Mouse (Mus musculus) heart, adult 9 months (tissue): ENCODE measurements around the gene E330017A01Rik.
A peak's percentile ranks its signal among the peaks of the same experiment; 100 is the strongest.
"Not testable (repeated sequence)": the region's sequence is repeated elsewhere in the genome, so short reads cannot be mapped to it uniquely, and the experiment has no call there.

Source experiments
- DNase-seq, 2 experiments: peaks; one replicate each; pipeline ENCODE4 v3.0.0; 2022; ENCODE audit warnings: low spot score in 2 of 2

E330017A01Rik gene

DNA sequence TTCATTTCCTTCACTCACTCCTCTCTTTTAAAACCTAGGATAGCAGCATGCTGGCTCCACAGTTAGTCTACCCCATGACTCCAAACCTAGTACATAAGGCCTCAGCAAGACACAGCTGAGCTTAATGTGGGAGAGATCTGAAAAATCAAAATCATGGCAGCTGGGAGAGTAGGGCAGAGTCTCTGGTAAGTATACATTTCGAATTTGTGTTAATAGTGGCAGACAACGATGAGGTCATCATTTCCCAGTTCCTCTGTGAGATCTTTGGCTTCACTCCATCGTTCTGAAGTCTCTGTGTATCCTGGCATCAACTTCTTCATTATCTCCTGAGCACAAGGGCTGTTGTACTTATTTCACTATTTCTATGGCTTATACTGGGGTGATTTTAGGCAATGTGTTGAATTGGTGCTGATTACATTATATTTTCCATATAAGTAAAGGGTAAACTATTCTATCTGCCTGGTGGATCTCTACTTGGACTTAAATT is at the start of gene E330017A01Rik:
Gene E330017A01Rik (minus strand): TSS at position 51 of the 487 bp plus-strand sequence.
- no peak for DNase-seq

DNA sequence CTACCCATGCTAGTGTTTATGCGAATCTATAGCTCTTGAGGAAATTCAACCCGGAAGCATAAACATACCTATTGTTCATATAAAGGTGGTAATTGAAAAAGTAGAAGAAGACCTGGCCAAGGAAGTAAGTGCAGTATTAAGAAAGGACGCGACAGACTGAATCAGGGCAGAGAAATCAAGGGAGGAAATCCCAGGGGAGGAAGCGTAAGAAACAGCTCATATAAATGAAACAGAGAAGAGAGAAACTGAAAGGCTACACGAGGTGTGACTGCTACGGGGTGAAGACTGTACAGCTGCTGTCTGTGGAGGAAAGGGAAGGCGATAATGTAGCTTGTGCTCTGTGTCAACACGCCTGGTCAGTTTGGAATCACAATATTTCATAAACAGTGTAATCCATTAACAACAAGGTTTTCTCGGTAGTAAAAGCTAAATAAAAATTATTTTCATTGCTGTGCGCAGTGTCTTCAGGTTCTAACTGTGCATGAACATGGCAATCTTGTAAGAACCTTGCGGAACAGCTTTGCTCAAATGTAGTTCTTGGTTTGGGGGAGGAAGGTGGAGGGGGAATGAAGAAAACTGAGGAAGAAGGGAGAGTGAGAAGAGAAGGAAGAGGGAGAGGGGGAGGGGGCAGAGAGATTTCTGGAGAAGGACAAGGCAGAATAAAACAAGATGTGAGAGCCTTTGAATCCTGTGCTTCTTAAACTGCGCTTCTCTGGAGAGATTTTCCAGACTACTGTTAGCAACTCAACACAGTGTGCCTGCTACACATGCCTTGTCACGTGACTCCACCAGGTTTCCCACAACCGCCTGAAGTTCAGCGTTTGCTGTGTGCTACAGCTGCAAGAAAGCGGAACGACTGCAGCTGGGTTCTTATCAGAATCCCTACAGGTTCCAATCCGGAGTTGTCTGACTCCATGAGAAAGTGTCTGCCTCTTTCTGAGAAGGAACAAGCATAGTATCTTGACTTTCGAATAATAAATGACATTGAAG is 47.3 kb upstream of the E330017A01Rik start:
- DNase-seq = peak; percentile 29 to 40

DNA sequence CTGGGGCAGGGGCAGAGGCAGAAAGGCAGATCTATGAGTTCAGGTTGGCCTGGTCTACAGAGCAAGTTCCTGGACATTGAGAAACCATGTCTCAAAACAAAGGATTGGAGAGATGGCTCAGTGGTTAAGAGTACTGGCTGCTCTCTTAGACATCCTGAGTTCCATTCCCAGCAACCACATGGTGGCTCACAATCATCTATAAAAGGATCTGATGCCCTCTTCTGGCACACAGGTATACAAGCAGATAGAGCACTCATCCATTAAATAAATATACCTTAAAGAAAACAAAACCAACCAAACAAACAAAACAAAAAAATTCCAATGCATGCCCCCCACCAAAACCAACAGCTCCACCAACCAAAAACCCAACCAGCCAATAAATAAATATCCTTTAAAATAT is 46.0 kb upstream of the E330017A01Rik start:
- DNase-seq = no peak

DNA sequence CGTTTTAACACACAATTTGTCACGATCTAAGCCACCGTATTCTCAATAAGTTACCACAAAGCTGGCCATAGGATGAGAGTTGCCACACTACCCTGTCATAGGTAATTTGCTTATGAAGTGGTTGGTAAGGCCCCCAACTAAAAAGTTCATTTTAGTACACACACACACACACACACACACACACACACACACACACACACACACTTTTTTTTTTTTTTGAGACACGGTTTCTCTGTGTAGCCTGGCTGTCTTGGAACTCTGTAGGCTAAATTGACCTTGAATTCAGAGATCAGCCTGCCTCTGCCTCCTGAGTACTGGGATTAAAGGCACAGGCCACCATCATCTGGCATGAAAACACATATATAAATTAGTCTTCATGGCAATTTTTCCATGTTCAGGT is 45.4 kb upstream of the E330017A01Rik start:
- DNase-seq = no peak

DNA sequence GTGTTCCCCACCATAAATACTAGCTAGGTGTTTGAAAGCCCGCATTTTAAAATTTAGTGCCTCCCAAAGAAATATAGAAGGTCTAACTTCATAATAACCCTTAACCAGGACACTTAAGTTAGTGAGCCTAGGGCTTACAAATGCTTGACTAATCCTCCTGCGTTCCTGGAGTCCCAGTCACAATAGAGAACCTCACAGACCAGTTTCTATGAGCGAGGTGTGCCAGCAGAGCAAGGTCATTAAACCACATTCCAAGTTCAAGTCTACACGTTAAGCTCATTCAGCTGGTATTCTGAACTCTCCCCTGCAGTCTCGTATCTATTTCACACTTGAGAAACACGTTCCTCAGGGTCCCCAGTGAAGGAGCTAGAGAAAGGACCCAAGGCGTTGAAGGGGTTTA is 44.3 kb upstream of the E330017A01Rik start:
- DNase-seq = no peak

DNA sequence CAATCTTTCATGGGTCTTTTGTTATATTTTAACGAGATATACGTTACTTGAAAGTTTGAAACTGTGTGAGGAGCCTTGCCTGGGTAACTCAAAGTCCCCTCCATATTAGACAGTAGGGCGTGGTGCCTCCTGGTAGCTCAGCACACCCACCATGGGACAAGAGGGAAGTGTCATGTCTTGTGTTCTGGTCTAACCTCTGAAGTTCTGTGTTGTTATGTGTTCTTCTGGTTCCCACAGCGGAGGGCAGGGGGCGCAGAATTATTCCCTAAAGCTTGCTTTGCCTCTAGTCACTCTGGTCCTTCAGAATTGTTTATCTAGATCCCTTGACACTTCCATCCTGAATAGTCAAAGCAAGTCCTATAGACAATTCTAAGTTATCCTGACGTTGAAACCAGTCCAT is 43.5 kb upstream of the E330017A01Rik start:
- DNase-seq = no peak

DNA sequence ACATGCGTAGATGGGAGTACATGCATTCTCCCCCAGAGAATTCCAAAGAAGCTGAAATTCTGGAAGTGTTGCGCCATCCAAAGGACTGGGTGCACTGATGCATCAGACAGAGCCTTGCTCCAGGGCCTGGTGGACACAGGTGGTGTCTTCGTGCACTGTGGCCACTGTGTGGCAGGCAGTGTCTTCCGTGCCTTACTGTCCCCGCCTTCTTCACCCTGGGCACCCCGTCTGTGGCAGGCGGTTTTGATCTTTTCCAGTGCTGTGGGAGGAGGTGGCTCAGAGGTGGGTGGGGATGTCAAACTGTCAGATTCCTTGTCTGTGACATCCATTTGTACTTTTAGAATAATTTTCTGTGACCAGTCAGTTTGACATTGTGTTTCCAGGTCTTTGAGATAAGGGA is 40.1 kb upstream of the E330017A01Rik start:
- no peak for DNase-seq

DNA sequence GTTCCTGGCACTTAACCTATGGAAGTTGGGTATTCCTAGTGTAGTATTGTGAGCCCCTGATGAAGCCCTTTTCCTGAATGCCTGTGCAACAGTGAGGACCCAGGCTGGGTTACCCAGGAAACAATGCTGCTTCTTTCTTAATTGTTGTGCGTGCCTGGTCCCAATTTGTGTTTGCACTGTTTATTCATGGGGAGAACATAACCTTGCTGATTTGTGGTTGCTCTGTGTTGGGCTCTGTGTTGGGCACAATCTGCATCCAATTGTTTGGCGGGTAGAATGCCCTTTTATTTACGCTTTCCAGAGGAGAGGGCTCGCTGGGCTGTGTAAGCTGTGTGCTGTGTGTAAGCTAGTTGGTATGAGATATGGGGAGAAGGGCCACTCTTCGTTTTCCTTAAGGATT is 39.0 kb upstream of the E330017A01Rik start:
- no peak for DNase-seq

DNA sequence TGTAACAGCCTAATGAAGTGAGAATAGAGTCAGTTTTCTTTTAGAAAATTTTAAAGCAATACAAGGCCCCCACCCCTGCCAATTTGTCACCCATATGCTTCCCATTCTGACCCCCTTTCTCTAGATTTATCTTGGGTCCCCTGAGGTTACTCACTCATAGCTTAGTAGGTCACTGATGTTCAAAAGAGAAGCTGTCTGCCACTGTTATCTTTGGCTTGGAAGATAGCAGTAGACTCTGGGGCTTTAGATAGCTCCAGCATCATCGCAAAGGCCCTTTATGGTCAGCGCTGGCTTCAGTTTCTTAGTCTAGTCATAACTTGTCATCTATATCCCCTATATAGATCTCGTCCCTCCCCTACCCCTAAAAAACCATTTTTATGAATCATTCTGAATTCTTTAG is 38.1 kb upstream of the E330017A01Rik start:
- no peak for DNase-seq

DNA sequence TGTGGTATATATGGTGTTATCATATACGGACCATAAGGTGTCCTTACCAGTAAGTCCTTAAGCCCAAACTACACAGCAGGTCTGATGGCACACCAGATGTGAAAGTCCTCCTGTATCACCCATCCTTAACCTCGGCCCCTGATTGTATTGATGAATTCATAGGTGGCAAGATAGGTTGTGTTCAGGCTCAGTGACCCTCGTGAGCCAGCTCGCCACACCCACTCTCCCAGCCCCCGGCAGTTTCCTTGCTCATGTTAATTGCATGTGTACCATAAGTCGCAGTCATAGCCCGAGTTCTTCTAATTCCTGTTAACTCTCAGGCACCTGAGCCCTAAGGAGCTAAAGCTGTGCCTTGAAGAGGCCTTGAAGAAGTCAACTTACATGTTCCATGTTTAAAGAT is 37.6 kb upstream of the E330017A01Rik start:
- DNase-seq = no peak

DNA sequence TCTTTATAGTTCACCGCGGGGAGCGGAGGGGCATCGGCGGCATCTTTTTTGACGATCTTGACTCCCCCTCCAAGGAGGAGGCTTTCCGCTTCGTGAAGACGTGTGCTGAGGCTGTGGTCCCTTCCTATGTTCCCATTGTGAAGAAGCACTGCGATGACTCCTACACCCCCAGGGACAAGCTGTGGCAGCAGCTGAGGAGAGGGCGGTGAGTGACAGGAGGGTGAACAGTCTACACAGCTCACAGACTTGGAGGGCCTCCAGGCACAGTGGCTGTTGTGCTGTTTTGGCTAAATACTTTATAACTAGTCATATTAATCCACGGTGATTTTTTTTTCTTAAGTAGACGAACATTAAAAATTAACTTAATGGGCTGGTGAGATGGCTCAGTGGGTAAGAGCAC is 36.7 kb upstream of the E330017A01Rik start:
- no peak for DNase-seq

DNA sequence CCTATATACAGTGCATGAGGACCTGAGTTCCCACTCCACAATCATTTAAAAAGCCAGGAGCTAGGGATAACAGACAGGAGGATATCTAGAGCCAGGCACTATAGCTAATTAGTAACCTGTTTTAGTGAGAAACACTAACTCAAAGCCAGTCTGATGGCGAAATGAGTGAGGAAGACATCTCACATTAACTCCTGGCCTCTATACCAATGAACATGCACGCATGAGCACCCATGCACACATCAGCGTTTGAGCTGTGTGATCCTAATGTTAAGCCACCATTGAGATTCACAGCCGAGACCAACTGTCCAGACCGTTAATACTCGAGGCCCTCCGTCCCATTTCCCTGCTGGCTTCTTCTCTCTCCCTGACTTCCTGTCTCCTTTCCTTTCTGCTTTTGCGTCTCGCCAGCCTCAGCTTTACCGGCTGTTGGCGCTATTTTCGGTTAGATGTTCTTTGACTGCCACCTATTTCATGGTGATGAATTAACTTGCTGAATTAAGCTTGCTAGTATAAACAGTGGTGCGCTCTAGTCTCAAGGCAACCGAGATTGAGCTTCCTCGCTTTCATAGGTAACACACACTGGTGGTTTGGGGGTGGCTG is 35.4 kb upstream of the E330017A01Rik start:
- no peak for DNase-seq

DNA sequence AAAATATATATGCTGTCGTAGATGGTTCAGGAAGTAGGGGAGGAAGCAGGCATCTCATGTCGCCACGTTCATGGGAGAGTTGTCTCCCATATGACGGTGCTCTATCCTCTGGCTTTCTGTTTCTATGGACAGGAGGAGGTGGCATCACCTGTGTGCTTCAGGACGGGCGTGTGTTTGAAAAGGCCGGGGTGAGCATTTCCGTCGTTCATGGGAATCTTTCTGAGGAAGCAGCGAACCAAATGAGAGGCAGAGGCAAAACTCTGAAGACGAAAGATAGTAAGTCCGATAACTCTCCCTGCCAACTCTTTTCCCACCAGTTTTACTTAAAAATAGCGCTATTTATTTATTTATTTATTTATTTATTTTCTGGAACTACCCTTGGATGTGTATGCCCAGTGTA is 33.9 kb upstream of the E330017A01Rik start:
- DNase-seq = no peak

DNA sequence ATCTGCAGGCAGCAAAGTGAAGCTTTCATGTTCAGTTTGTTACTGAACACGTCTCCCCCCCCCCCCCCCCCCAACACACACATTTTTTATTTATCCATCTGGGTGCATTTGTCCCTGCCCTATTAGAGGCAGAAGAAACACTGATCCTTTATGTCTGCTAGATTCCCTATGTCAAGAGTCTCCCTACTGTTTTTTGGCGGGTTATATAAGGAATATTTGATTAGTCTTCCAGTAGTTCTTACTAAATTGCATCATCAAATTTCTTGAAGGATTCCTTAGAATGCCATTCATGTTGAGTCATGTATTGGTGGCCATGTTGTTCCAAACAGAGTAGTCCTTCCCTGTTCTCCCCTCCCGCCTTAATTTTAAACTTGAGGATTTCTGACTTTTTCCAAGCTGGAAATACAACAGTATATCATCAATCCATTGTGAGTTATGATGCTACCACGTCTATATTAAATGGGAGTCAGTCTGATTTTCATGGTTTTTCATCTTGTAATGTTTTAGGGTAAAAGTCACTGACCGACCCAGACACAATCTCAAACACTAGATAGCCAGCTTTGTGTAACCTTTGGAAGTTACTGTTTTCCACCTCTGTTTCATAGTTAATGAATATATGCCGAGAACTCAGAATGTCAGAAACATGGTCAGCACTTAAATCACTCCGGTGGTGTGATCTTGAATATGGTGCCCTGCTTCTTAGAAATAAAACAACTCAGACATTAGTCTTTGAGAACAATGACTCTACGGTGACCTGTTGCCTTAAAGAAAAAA is 32.9 kb upstream of the E330017A01Rik start:
- DNase-seq = no peak

DNA sequence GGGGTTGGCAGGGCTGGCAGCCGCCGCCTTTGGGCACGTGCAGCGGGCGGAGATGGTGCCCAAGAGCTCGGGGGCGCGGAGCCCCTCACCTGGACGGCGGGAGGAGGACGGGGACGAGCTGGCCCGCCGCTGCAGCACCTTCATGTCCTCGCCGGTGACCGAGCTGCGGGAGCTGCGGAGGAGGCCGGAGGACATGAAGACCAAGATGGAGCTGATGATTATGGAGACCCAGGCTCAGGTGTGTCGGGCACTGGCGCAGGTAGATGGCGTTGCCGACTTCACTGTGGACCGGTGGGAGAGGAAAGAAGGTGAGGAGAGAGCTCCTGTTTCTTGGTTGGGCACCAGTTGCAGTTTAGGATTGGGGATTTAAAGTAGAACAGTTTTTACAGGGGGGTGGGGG is 32.1 kb upstream of the E330017A01Rik start:
- DNase-seq = no peak

DNA sequence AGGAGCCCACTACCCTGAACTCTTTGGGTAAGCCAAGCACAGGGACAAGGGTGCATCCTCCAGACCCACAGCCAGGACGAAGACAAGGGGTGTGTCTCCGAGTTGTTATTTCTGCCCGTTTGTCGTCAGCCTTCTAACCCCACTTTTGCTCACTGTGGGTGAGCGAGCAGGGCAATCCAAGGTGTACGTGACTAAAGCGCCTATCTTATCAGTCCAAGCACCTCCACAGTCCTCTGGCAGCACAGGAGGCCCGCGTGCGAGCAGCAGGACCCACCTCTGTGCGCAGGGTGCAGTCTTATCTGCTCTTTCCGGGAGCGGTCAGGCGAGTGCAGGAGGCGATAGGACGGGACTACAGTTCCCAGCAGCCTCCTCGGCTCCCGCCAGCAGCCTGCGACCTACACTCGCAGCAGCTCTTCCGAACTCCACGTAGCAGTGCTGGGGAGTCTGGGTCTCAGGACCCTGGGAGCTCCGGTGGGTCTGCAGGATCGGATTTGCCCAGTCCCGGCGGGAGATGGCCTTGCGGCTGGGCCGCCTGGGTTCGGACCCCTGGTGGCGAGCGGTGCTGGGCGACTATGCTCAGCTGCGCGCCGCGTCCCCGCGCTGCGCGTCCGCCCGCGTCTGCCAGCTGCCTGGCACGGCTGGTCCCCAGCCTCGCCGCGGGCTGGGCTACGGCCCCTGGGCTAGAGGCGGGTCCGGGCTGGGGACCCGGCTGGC is 31.5 kb upstream of the E330017A01Rik start, which contains the start of gene Cpox:
Gene Cpox (plus strand): TSS at position 376 of the 714 bp plus-strand sequence.
- peak; percentile 78 for DNase-seq

DNA sequence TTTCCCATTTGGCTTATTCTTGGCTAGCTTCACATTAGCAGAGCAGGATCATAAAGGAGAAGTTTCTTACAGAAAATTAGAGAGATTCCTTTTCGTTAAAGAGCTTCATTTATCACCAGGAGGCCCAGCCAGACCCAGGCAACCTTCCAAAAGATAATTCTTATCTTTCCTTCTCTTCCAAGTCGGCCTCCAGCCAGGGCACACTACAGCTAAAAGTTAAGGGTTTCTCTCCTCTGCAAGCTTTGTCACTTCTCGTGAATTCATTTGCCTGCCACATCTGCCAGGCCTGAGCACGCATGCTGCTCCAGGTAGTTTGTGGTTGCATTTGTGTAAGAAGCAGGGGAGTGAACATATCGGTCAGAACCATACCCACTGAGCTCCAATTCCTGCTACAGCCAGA is 30.7 kb upstream of the E330017A01Rik start:
- DNase-seq = peak in 1 of 2 experiments; percentile 22

DNA sequence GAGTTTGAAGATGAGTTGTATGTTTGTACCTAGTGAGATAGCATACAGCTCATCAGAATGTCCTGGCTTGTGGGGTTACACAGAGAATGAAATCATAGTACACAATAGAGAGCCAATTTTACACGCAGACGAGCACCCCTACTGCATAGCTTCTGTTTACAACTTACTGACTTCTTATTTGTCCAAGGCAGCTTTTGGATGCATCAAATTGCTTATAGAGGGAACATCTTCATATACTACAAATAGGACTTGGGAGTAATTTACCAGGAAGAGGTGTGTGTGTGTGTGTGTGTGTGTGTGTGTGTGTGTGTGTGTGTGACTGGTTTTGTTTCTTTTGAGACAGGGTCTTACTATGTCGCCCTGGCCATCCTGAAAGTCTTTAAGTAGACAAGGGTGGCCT is 30.0 kb upstream of the E330017A01Rik start:
- DNase-seq = no peak

DNA sequence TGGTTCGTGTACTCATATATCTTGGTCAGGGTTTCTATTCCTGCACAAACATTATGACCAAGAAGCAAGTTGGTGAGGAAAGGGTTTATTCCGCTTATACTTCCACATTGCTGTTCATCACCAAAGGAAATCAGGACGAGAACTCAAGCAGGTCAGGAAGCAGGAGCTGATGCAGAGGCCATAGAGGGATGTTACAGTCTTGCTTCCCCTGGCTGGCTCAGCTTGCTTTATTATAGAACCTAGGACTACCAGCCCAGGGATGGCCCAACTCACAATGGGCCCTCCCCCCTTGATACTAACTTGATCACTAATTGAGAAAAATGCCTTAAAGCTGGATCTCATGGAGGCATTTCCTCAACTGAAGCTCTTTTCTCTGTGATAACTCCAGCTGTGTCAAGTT is 28.1 kb upstream of the E330017A01Rik start:
- DNase-seq = not testable (repeated sequence)

DNA sequence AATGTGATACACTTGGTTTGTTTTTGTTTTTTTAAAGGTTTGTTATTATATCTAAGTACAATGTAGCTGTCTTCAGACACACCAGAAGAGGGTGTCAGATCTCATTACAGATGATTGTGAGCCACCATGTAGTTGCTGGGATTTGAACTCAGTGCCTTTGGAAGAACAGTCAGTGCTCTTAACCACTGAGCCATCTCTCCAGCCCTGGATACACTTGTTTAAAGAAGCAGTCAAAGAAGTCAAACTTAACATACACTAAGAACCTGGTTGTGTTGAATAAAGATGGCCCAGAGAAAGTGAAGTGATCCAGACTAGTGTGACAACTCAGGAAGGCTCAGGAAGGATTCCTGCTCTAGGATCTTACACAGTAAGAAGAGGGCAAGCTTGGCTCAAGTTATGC is 26.6 kb upstream of the E330017A01Rik start:
- DNase-seq = not testable (repeated sequence)

DNA sequence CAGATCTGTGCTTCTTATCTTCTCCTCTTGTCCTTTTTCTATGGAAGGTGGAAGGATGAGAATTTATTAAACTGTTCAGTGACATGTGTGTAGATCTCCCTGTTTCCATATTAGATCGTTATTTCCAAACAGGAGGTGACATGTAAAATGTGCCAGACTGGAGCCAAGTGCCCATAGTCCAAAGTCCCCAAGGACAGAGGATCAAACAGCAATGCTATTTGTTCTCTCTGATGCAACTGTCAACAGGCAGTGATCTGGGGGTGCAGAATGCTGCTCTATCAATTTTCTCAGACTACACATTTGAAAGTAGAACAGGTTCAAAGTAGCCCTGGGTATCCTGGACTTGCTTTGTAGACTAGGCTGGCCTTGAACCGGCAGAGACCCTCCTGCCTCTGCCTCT is 25.3 kb upstream of the E330017A01Rik start:
- no peak for DNase-seq
